Mouse (Mus musculus): ENCODE results near the gene Gm4201.
"Not testable (repeated sequence)": the region's sequence is repeated elsewhere in the genome, so short reads cannot be mapped to it uniquely, and the experiment has no call there.

Gm4201 gene

DNA sequence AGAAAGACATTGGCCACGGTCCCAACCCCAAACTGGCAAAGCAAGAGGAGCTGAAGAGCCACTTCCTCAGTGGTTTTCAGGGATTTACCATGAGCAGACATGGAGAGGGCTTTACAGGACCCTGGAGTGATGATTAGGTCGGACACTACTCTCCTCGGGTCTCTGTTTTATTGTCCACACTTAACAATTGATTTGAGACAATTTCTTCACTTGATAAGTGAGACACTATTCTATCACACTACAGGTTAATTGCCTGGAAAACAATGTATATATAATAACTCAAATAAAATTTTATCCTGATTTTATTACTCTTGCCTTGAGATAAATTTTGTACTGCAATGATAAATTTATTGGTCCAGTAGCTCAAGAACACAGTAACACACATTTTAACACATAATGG lies at the start of gene Gm4201:
Gm4201 (minus strand) TSS at position 101 of the 400 bp plus-strand sequence.
- DNase-seq (ENCODE audit: low read depth): not testable (repeated sequence)

DNA sequence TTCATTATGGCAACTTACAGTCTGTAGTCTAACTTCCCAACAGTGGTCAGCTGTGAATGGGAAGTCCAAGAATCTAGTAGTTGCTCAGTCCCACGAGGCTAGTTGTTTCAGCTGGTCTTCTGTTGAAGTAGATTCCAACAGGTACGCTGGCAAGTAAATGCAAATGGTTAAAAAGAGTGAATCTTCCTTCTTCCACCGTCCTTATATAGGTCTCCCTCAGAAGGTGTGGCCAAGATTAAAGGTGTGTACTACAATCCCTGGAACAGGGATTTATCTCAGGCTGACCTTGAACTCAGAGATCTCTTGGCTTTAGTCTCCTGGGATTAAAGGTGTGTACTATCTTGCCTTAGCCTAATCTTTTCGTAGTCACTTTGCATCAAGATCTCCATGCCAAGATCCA lies 22.9 kb upstream of the Gm4201 start, which contains the start of gene Gm4565:
Gm4565 (minus strand) TSS at position 101 of the 400 bp plus-strand sequence.
- DNase-seq (ENCODE audit: low read depth): not testable (repeated sequence)

DNA sequence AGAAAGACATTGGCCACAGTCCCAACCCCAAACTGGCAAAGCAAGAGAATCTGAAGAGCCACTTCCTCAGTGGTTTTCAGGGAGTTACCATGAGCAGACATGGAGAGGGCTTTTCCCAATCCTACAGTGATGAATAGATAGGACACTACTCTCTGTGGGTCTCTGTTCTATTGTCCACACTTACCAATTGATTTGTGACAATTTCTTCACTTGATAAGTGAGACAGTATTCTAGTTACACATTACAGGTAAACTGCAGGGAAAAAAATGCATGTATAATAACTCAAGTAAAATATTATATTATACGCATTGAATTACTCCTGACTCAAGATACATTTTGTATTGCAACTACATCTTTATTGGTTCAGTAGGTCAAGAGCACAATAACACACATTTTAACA lies 30.4 kb downstream of the Gm4201 start, which contains the start of gene Gm8677:
Gm8677 (minus strand) TSS at position 101 of the 400 bp plus-strand sequence.
- DNase-seq (ENCODE audit: low read depth): not testable (repeated sequence)

DNA sequence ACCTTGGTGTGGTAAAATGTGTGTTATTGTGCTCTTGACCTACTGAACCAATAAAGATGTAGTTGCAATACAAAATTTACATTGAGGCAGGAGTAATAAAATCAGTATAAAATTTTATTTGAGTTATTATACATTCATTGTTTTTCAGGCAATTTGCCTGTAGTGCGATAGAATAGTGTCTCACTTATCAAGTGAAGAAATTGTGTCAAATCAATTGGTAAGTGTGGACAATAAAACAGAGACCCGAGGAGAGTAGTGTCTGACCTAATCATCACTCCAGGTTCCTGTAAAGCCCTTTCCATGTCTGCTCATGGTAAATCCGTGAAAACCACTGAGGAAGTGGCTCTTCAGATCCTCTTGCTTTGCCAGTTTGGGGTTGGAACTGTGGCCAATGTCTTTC lies 42.5 kb downstream of the Gm4201 start, which contains the start of gene Vmn1r152:
Vmn1r152 (plus strand) TSS at position 301 of the 400 bp plus-strand sequence.
- not testable (repeated sequence) for DNase-seq (ENCODE audit: low read depth)

All from c-Kit-positive CD71-negative TER-119-negative erythroid progenitor cells, embryonic 14.5 days (primary cell).